Mouse (Mus musculus): Measurements from ENCODE around the gene Pold4.

Pold4 gene

DNA sequence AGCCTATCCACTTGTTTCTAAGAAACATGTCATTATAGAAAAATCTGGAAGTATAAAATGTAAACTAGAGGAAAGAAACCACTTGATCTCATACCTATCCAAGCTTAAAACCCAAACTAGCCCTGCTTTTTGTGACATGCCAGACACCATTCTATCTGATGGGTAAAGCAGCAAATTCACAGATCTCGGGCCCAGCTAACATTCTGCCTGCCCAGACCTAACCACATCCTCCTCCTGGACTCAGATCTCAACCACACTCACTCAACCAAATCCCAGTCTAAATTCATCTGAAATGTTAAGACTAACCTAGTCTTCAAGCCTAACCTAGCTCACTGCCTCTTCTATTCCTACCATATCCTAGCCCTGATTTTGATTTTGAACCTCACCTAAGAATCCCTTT is 12.9 kb upstream of the Pold4 start:
- Histone ChIP-seq H3K27me3 (ENCODE audit: insufficient read depth, low read length) (peaks cover 80% of the 10 kb centered on the region), H3K36me3 (ENCODE audit: insufficient read depth, low read length) (no peaks in the 10 kb centered on the region), H3K4me3 (replicated peaks; ENCODE audit: low read length) (no peak overlapping the region), H3K4me1 (replicated peaks; ENCODE audit: low read depth, low read length) (peaks cover 45% of the 10 kb centered on the region), H3K9me3 (ENCODE audit: low read length) (no peaks in the 10 kb centered on the region)
- TF ChIP-seq NANOG (IDR thresholded peaks at IDR 0.05; ENCODE audit: borderline replicate concordance, low read length) (no peak), POU5F1 (IDR thresholded peaks at IDR 0.05; ENCODE audit: borderline replicate concordance, low read length) (no peak), CTCF (conservative IDR thresholded peaks at IDR 0.05; ENCODE audit: low read length) (no peak)

DNA sequence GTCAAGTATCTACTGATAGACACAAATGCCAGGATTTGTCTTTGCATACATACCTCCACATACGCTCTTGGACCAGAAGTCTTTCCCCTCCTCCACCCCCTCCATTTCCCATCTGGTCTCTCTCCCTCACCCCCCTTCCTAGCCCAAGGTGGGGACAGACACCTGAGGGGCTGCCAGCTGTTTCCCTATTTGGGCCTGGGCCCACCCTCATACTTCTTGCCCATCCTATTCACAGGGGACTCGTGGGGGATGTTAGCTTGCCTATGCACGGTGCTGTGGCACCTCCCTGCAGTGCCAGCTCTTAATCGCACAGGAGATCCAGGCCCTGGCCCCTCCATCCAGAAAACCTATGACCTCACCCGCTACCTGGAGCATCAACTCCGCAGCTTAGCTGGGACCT is 11.8 kb upstream of the Pold4 start:
- TF ChIP-seq POU5F1 (IDR thresholded peaks at IDR 0.05; ENCODE audit: borderline replicate concordance, low read length) (no peak), CTCF (conservative IDR thresholded peaks at IDR 0.05; ENCODE audit: low read length) (no peak), NANOG (IDR thresholded peaks at IDR 0.05; ENCODE audit: borderline replicate concordance, low read length) (no peak)
- Histone ChIP-seq H3K36me3 (ENCODE audit: insufficient read depth, low read length) (no peaks in the 10 kb centered on the region), H3K27me3 (ENCODE audit: insufficient read depth, low read length) (peaks cover 68% of the 10 kb centered on the region), H3K4me3 (replicated peaks; ENCODE audit: low read length) (peak overlapping the region; percentile 29; the same call in 1 of the 2 replicates), H3K4me1 (replicated peaks; ENCODE audit: low read depth, low read length) (peaks cover 41% of the 10 kb centered on the region), H3K9me3 (ENCODE audit: low read length) (no peaks in the 10 kb centered on the region)

DNA sequence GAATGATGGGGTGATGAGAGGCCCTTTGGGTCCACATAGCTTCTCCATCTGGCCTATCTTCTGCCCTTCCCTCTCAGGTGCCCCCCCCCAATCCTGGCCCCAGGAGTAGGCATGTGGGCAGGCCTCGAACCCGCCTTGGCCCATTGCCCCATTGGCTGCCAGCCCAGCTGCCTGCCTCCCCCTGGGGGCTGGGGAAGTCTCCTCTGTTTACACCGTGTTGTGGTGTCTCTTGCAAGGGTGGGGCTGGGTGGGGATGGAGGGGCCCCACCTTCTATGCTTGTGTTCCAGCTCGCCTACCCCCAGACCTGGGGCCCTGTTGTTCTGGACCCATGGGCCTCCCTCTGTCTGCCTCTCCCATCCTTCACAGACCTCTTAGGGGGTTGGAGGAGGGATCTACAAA is 11.3 kb upstream of the Pold4 start:
- Histone ChIP-seq H3K4me3 (replicated peaks; ENCODE audit: low read length) (peak overlapping the region; percentile 29; the same call in 1 of the 2 replicates), H3K27me3 (ENCODE audit: insufficient read depth, low read length) (peaks cover 65% of the 10 kb centered on the region), H3K9me3 (ENCODE audit: low read length) (no peaks in the 10 kb centered on the region), H3K36me3 (ENCODE audit: insufficient read depth, low read length) (no peaks in the 10 kb centered on the region), H3K4me1 (replicated peaks; ENCODE audit: low read depth, low read length) (peaks cover 40% of the 10 kb centered on the region)
- TF ChIP-seq NANOG (IDR thresholded peaks at IDR 0.05; ENCODE audit: borderline replicate concordance, low read length) = no peak
- TF ChIP-seq POU5F1 (IDR thresholded peaks at IDR 0.05; ENCODE audit: borderline replicate concordance, low read length) = no peak
- no peak for TF ChIP-seq CTCF (conservative IDR thresholded peaks at IDR 0.05; ENCODE audit: low read length)

DNA sequence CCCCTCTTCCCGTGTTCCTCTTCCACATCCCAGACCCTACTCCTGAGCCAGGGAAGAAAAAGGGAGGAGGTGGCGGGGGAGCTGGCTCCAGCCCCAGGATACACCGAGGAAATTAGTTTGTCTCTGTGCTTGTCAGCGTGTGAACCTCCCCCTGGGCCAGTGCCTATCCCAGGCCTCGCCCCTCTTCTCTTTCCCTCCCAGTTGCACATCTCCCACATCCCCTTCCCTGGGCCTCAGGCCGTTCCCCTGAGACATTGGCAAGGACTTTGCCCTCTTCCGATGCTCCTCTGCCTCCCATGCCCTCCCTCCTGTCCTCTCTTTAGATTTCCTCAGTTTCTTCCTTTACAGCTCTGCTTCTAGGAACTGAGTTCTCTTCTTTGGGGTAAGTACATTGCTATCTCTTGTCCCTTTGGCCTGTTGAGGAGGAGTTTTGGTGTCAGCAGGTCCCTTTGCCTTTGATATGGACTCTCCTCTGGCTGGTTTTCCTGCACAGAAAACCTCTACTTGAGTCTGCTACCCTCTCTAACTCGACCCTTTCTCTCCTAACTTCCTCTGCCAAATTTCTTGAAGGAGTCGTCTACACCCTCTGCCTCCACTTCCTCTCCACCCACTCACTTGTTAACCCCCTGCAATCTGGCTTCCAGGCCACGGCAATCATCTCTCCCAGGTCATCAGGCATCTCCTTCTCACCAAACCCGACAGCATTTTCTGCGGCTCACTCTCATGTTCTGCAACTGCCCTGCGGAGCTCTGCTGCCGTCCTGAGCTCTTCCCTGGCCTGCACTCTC is 10.5 kb upstream of the Pold4 start:
- Histone ChIP-seq H3K4me1 (replicated peaks; ENCODE audit: low read depth, low read length) (peaks cover 34% of the 10 kb centered on the region), H3K27me3 (ENCODE audit: insufficient read depth, low read length) (peaks cover 58% of the 10 kb centered on the region), H3K9me3 (ENCODE audit: low read length) (no peaks in the 10 kb centered on the region), H3K36me3 (ENCODE audit: insufficient read depth, low read length) (no peaks in the 10 kb centered on the region), H3K4me3 (replicated peaks; ENCODE audit: low read length) (no peak overlapping the region)
- TF ChIP-seq NANOG (IDR thresholded peaks at IDR 0.05; ENCODE audit: borderline replicate concordance, low read length) (no peak), POU5F1 (IDR thresholded peaks at IDR 0.05; ENCODE audit: borderline replicate concordance, low read length) (no peak), CTCF (conservative IDR thresholded peaks at IDR 0.05; ENCODE audit: low read length) (no peak)

DNA sequence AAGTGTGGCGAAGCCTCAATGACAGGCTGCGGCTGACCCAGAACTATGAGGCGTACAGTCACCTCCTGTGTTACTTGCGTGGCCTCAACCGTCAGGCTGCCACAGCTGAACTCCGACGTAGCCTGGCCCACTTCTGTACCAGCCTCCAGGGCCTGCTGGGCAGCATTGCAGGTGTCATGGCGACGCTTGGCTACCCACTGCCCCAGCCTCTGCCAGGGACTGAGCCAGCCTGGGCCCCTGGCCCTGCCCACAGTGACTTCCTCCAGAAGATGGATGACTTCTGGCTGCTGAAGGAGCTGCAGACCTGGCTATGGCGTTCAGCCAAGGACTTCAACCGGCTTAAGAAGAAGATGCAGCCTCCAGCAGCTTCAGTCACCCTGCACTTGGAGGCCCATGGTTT is 9.5 kb upstream of the Pold4 start:
- TF ChIP-seq POU5F1 (IDR thresholded peaks at IDR 0.05; ENCODE audit: borderline replicate concordance, low read length) (no peak), CTCF (conservative IDR thresholded peaks at IDR 0.05; ENCODE audit: low read length) (no peak), NANOG (IDR thresholded peaks at IDR 0.05; ENCODE audit: borderline replicate concordance, low read length) (no peak)
- H3K4me3 ChIP-seq (replicated peaks; ENCODE audit: low read length) = no peak overlapping the region
- H3K36me3 ChIP-seq (ENCODE audit: insufficient read depth, low read length) = no peaks in the 10 kb centered on the region
- H3K4me1 ChIP-seq (replicated peaks; ENCODE audit: low read depth, low read length) = peaks cover 33% of the 10 kb centered on the region
- H3K9me3 ChIP-seq (ENCODE audit: low read length) = no peaks in the 10 kb centered on the region
- peaks cover 51% of the 10 kb centered on the region for H3K27me3 ChIP-seq (ENCODE audit: insufficient read depth, low read length)

DNA sequence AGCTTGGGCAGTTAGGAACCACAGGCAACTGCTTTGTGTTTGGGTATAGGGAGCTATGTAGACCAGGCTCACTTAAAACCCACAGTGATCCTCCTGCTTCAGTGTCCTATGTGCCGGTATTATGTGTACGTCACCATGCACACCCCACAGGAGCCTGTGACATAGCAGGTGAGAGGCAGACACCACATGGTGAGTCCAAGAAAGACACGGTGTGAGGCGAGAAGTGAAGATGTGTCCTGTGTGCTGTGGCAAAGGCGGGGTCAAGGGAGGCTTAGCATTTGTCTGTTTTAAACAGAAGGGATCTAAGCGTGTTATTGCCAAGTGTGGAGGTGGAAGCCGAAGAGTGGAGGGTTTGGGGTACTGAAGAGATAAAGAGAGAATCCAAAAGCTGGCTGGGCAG is 4.9 kb upstream of the Pold4 start:
- Histone ChIP-seq H3K4me1 (replicated peaks; ENCODE audit: low read depth, low read length) (peaks cover 50% of the 10 kb centered on the region), H3K9me3 (ENCODE audit: low read length) (no peaks in the 10 kb centered on the region), H3K4me3 (replicated peaks; ENCODE audit: low read length) (no peak overlapping the region), H3K27me3 (ENCODE audit: insufficient read depth, low read length) (peaks cover 26% of the 10 kb centered on the region), H3K36me3 (ENCODE audit: insufficient read depth, low read length) (no peaks in the 10 kb centered on the region)
- TF ChIP-seq CTCF (conservative IDR thresholded peaks at IDR 0.05; ENCODE audit: low read length) = no peak
- TF ChIP-seq POU5F1 (IDR thresholded peaks at IDR 0.05; ENCODE audit: borderline replicate concordance, low read length) = no peak
- no peak for TF ChIP-seq NANOG (IDR thresholded peaks at IDR 0.05; ENCODE audit: borderline replicate concordance, low read length)

DNA sequence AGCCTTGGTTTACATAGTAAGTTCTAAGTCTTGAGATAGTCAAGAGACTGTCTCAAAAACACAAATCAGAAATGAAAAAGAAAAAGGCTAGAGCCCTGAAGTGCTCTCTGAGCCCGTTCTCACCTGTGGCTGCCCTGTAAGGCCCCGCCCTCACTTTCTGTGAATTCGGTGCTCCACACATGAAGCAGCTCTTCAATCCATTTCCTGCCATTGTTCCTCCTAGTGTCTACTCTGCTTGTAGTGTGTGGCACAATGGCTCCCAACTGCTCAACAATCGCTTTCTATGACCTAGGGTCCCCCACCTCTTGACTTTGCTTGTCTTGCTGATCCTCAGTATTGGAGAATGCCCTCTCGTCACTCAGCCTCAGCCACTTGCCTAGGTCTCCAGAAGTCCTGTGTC is 4.3 kb upstream of the Pold4 start:
- Histone ChIP-seq H3K27me3 (ENCODE audit: insufficient read depth, low read length) (peaks cover 20% of the 10 kb centered on the region), H3K4me1 (replicated peaks; ENCODE audit: low read depth, low read length) (peaks cover 54% of the 10 kb centered on the region), H3K36me3 (ENCODE audit: insufficient read depth, low read length) (no peaks in the 10 kb centered on the region), H3K9me3 (ENCODE audit: low read length) (no peaks in the 10 kb centered on the region), H3K4me3 (replicated peaks; ENCODE audit: low read length) (0 out of 2 replicates have a peak overlapping the region, but pooled peaks have one; percentile 17)
- no peak for TF ChIP-seq POU5F1 (IDR thresholded peaks at IDR 0.05; ENCODE audit: borderline replicate concordance, low read length)
- peak; percentile 62; the same call in 1 of the 2 replicates for TF ChIP-seq NANOG (IDR thresholded peaks at IDR 0.05; ENCODE audit: borderline replicate concordance, low read length)

DNA sequence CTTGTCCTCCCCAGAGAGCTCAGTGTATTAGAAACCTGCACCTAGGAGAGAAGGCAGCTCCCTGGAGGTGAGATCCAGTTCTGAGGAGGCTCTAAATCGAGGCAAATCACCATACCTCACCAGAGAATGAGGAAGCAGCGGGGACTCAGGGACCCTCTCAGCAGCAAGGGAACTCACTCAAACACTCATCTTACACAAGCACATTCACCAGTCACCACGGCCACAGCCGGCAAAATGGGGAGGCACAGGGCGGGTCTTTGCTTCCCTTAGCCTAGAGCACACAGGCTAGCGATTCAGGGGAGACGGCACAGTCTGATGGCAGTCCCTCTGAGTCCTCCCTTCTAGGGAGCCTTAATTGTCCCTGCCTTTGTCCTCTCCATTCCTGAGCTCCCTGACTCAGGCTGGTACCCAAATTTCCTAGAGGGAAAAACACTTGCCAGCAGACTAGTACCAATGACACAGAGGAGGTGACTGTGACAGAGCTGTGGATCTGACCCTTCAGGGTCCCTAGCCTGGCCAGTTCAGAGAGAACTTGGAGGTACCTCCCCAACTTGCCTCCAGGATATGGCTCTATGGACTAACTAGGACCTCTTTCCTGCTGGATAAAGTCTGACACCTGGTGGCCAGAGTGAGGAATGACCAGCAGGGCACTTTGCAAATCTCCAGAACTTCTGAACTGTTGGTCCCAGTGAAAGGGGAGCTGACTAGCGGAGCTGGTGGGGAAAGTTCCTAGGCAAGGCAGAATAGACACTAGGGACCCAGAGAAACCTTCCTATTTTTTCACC is 3.6 kb upstream of the Pold4 start:
- peaks cover 13% of the 10 kb centered on the region; the same call in 1 of the 2 replicates for H3K27me3 ChIP-seq (ENCODE audit: insufficient read depth, low read length)
- H3K4me3 ChIP-seq (replicated peaks; ENCODE audit: low read length) = 0 out of 2 replicates have a peak overlapping the region, but pooled peaks have one; percentile 17
- peak; percentile 99 for TF ChIP-seq CTCF (conservative IDR thresholded peaks at IDR 0.05; ENCODE audit: low read length)
- TF ChIP-seq POU5F1 (IDR thresholded peaks at IDR 0.05; ENCODE audit: borderline replicate concordance, low read length) = no peak
- no peaks in the 10 kb centered on the region for H3K9me3 ChIP-seq (ENCODE audit: low read length)
- H3K36me3 ChIP-seq (ENCODE audit: insufficient read depth, low read length) = no peaks in the 10 kb centered on the region
- peaks cover 57% of the 10 kb centered on the region for H3K4me1 ChIP-seq (replicated peaks; ENCODE audit: low read depth, low read length)
